Mouse (Mus musculus) embryonic facial prominence, embryonic 13.5 days (tissue): ENCODE results near the gene Tmem238. TPM values are rescaled to one million over a fixed set of nuclear protein-coding genes. Genes with fewer than 3 reads are reported as not detected.
A peak's percentile ranks its signal among the peaks of the same experiment; 100 is the strongest.
"Not testable (repeated sequence)": the region's sequence is repeated elsewhere in the genome, so short reads cannot be mapped to it uniquely, and the experiment has no call there.

ENCODE experiments used
- ATAC-seq: fragments of 200-750 bp; cut with Nextera tagmentation; 2 replicates; pipeline ENCODE4 v1.8.0; 2017; ENCODE audit warnings: low read depth; ENCODE audit not compliant: insufficient number of reproducible peaks, insufficient read depth, low FRiP score, low TSS enrichment
- H3K27ac ChIP-seq: fragments of 300-500 bp; sonication (generic); 2 replicates; pipeline ENCODE4 v1.5.1; 2015; ENCODE audit warnings: moderate library complexity, mild to moderate bottlenecking, inconsistent platforms
- H3K27me3 ChIP-seq: fragments of 300-500 bp; sonication (generic); 2 replicates; pipeline ENCODE4 v1.6.1; 2015; ENCODE audit warnings: mild to moderate bottlenecking, inconsistent platforms
- H3K36me3 ChIP-seq: fragments of 300-500 bp; sonication (generic); 2 replicates; pipeline ENCODE4 v1.6.1; 2015; ENCODE audit warnings: mild to moderate bottlenecking, inconsistent platforms
- H3K4me1 ChIP-seq: fragments of 300-500 bp; sonication (generic); 2 replicates; pipeline ENCODE4 v1.6.1; 2015; ENCODE audit warnings: inconsistent platforms
- H3K4me2 ChIP-seq: fragments of 300-500 bp; sonication (generic); 2 replicates; pipeline ENCODE4 v1.6.1; 2015; ENCODE audit warnings: moderate library complexity, mild to moderate bottlenecking, inconsistent platforms
- H3K4me3 ChIP-seq: fragments of 300-500 bp; sonication (generic); 2 replicates; pipeline ENCODE4 v1.5.1; 2015; ENCODE audit warnings: mild to moderate bottlenecking, inconsistent platforms
- H3K9ac ChIP-seq: fragments of 300-500 bp; sonication (generic); 2 replicates; pipeline ENCODE4 v1.6.1; 2015; ENCODE audit warnings: mild to moderate bottlenecking, inconsistent platforms
- H3K9me3 ChIP-seq: fragments of 300-500 bp; sonication (generic); 2 replicates; pipeline ENCODE4 v1.6.1; 2016; ENCODE audit warnings: inconsistent platforms
- WGBS: fragments of 180-500 bp; shearing (Covaris S2); methylation state at CpG from one replicate; pipeline ENCODE4 v1.1.7; 2015; ENCODE audit warnings: mixed read lengths; 5-methylcytosine and 5-hydroxymethylcytosine counted together
- polyA plus RNA-seq: library from polyadenylated mRNA; unstranded; fragments of >200 nt; fragmentation: Nextera tagmentation; extraction: Ambion mirVana; gene quantifications from 2 replicates; pipeline ENCODE4 v1.2.1, GENCODE M21; 2015

Tmem238 gene
- 6.3 and 7.2 TPM in 2 replicates for polyA plus RNA-seq

- Histone ChIP-seq H3K4me3 (peak within 1 kb of the TSS; percentile 59), H3K27ac (peak within 1 kb of the TSS; percentile 33), H3K4me2 (peak within 1 kb of the TSS; percentile 95), H3K36me3 (peaks cover 9% of the 10 kb centered on the region), H3K27me3 (peaks cover 24% of the 10 kb centered on the region), H3K9me3 (no peaks in the 10 kb centered on the region), H3K9ac (peak within 1 kb of the TSS; percentile 84), H3K4me1 (peaks cover 20% of the 10 kb centered on the region)
- ATAC-seq: 0 out of 2 replicates have a peak, but pooled peaks have one; percentile 8
- 6% methylated on average over 40 of the region's 40 CpGs for WGBS
Observed at GRCm38 (mm10) chr7:4789436-4789935, at the start of gene Tmem238. Gene Tmem238, minus strand, starts transcription at chr7:4789656.

GRCm38 (mm10) chr7:4837639-4838038 lies 48.2 kb upstream of the Tmem238 start:
- Histone ChIP-seq H3K27ac (no peak overlapping the region), H3K9me3 (no peaks in the 10 kb centered on the region), H3K4me2 (no peak overlapping the region), H3K4me3 (no peak overlapping the region), H3K36me3 (no peaks in the 10 kb centered on the region), H3K4me1 (peaks cover 15% of the 10 kb centered on the region), H3K27me3 (peaks cover 90% of the 10 kb centered on the region), H3K9ac (0 out of 2 replicates have a peak overlapping the region, but pooled peaks have one; percentile 16)
- ATAC-seq: no peak
- WGBS: 8% methylated on average over 1 of the region's 1 CpGs

DNA sequence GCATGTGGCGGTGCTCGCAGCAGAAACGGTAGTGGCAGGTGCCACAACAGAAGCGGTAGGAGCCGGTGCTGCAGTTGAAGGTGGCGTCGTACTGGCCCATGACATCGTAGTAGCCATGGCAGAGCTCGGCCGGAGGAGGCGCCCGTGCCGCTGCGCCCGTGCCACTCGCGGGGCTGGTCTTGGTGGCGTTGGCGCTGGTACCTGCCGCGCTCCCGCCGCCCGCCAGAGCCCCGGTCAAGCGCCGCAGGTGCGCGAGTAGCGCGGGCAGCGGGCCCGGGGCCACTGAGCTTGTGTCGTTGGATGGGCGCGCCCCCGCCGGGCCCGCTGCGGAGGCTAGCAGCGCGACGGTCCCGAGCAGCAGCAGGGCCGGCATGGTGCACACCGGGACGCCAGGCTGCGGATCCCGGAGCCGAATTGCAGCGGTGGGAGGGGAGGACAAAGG lies 46.9 kb upstream of the Tmem238 start:
- 0 out of 2 replicates have a peak, but pooled peaks have one; percentile 8 for ATAC-seq
- peak overlapping the region; percentile 64 for H3K9ac ChIP-seq
- peak overlapping the region; percentile 50 for H3K4me3 ChIP-seq
- H3K27ac ChIP-seq: no peak overlapping the region
- H3K9me3 ChIP-seq: no peaks in the 10 kb centered on the region
- peak overlapping the region; percentile 85 for H3K4me2 ChIP-seq
- H3K36me3 ChIP-seq: no peaks in the 10 kb centered on the region
- WGBS: under 1% methylated on average over 50 of the region's 51 CpGs
- peaks cover 10% of the 10 kb centered on the region for H3K4me1 ChIP-seq
- peaks cover 88% of the 10 kb centered on the region for H3K27me3 ChIP-seq

DNA sequence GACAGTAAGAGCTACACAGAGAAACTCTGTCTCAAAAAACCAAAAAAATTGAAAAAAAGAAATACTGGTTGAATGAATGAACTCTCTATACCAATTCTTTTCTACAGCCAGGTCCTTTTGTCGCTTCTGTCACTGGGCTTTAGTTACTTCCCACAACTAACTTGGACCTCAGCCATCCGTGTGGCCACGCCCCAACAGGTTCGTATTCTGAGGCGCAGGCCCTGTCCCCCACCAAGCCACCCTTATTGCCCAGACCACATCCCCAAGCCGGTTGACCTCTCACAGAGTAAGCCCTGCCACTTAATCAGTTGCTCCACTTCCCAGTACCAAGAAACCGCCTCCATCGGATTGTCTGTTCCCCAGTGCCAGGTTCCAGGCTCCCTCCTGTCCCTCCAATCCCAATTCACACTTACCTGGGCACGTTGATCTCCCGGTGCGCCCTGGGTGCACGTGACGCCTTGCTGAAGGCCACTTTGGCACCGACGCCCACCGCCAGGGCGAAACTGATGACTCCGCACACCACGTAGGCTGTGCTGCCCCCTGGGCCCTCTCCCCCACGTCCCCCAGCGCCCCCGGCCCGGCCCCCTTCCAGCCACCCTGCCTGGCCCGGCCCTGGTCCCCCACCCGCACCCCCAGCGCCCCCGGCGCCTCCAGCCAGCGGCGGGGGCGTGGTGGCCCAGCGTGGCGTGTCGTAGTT lies 46.3 kb upstream of the Tmem238 start:
- peak; percentile 53; the same call in 1 of the 2 replicates for ATAC-seq

GRCm38 (mm10) chr7:4830476-4830875 lies 41.0 kb upstream of the Tmem238 start:
- H3K27me3 ChIP-seq: peaks cover 49% of the 10 kb centered on the region

More for the DNA sequence above, 46.3 kb upstream of the Tmem238 start:
- H3K4me2 ChIP-seq: peak overlapping the region; percentile 85
- peaks cover 89% of the 10 kb centered on the region for H3K27me3 ChIP-seq
- H3K9me3 ChIP-seq: no peaks in the 10 kb centered on the region
- H3K36me3 ChIP-seq: no peaks in the 10 kb centered on the region
- WGBS: 7% methylated on average over 33 of the region's 34 CpGs
- peak overlapping the region; percentile 50 for H3K4me3 ChIP-seq
- peak overlapping the region; percentile 64 for H3K9ac ChIP-seq
- H3K27ac ChIP-seq: no peak overlapping the region
- peaks cover 10% of the 10 kb centered on the region for H3K4me1 ChIP-seq

GRCm38 (mm10) chr7:4825365-4825764 lies 35.9 kb upstream of the Tmem238 start:
- no peak for ATAC-seq
- Histone ChIP-seq H3K9me3 (no peaks in the 10 kb centered on the region), H3K9ac (no peak overlapping the region), H3K4me3 (no peak overlapping the region), H3K4me2 (no peak overlapping the region), H3K27ac (no peak overlapping the region), H3K27me3 (peaks cover 9% of the 10 kb centered on the region), H3K4me1 (peaks cover 10% of the 10 kb centered on the region; the same call in 1 of the 2 replicates), H3K36me3 (no peaks in the 10 kb centered on the region)
- 48% methylated on average over 4 of the region's 4 CpGs for WGBS

More at GRCm38 (mm10) chr7:4830476-4830875, 41.0 kb upstream of the Tmem238 start:
- H3K4me2 ChIP-seq: no peak overlapping the region
- no peak overlapping the region for H3K4me3 ChIP-seq
- no peak overlapping the region for H3K27ac ChIP-seq
- H3K9me3 ChIP-seq: no peaks in the 10 kb centered on the region
- H3K36me3 ChIP-seq: no peaks in the 10 kb centered on the region
- WGBS: 3% methylated on average over 12 of the region's 12 CpGs
- H3K9ac ChIP-seq: no peak overlapping the region
- H3K4me1 ChIP-seq: no peaks in the 10 kb centered on the region
- no peak for ATAC-seq

- ATAC-seq: no peak
- no peak overlapping the region for H3K27ac ChIP-seq
- WGBS: 53% methylated on average over 6 of the region's 6 CpGs
- peaks cover 10% of the 10 kb centered on the region; the same call in 1 of the 2 replicates for H3K4me1 ChIP-seq
- no peak overlapping the region for H3K4me2 ChIP-seq
- no peaks in the 10 kb centered on the region for H3K9me3 ChIP-seq
- H3K9ac ChIP-seq: no peak overlapping the region
- H3K4me3 ChIP-seq: no peak overlapping the region
- no peaks in the 10 kb centered on the region; the same call in 1 of the 2 replicates for H3K27me3 ChIP-seq
- no peaks in the 10 kb centered on the region for H3K36me3 ChIP-seq
Observed at GRCm38 (mm10) chr7:4822162-4822907, 32.9 kb upstream of the Tmem238 start.

GRCm38 (mm10) chr7:4821690-4822089 lies 32.2 kb upstream of the Tmem238 start:
- Histone ChIP-seq H3K27ac (no peak overlapping the region), H3K4me3 (no peak overlapping the region), H3K4me2 (no peak overlapping the region), H3K9ac (no peak overlapping the region), H3K27me3 (no peaks in the 10 kb centered on the region; the same call in 1 of the 2 replicates), H3K36me3 (no peaks in the 10 kb centered on the region), H3K4me1 (peaks cover 10% of the 10 kb centered on the region; the same call in 1 of the 2 replicates), H3K9me3 (no peaks in the 10 kb centered on the region)
- WGBS: 75% methylated on average over 4 of the region's 4 CpGs
- no peak for ATAC-seq

GRCm38 (mm10) chr7:4820925-4821324 lies 31.5 kb upstream of the Tmem238 start:
- not testable (repeated sequence) for H3K27ac ChIP-seq, H3K9ac ChIP-seq, H3K27me3 ChIP-seq, ATAC-seq, H3K4me3 ChIP-seq, H3K36me3 ChIP-seq, H3K9me3 ChIP-seq, H3K4me2 ChIP-seq
- 90% methylated on average over 7 of the region's 7 CpGs for WGBS
- H3K4me1 ChIP-seq: peaks cover 10% of the 10 kb centered on the region; the same call in 1 of the 2 replicates

- Histone ChIP-seq H3K4me2 (no peak overlapping the region), H3K27ac (no peak overlapping the region), H3K27me3 (no peaks in the 10 kb centered on the region), H3K9me3 (no peaks in the 10 kb centered on the region), H3K4me3 (no peak overlapping the region), H3K36me3 (no peaks in the 10 kb centered on the region), H3K9ac (no peak overlapping the region), H3K4me1 (peaks cover 6% of the 10 kb centered on the region; the same call in 1 of the 2 replicates)
- no peak for ATAC-seq
Observed at GRCm38 (mm10) chr7:4816559-4816958, 27.1 kb upstream of the Tmem238 start.

GRCm38 (mm10) chr7:4813105-4813791 lies 23.8 kb upstream of the Tmem238 start:
- Histone ChIP-seq H3K36me3 (peaks cover 29% of the 10 kb centered on the region), H3K9ac (peak overlapping the region; percentile 68), H3K27me3 (no peaks in the 10 kb centered on the region), H3K4me2 (peak overlapping the region; percentile 80), H3K27ac (peak overlapping the region; percentile 95), H3K4me3 (peak overlapping the region; percentile 99), H3K9me3 (no peaks in the 10 kb centered on the region), H3K4me1 (peaks cover 28% of the 10 kb centered on the region)
- ATAC-seq: no peak
- 25% methylated on average over 8 of the region's 8 CpGs for WGBS
